In genomic region chr19:55748801-55749200, GRCm38 (mm10) we compare ENCODE assay signal across 8 mouse cellular contexts. TPM values are rescaled to one million over a fixed set of nuclear protein-coding genes. Genes with fewer than 3 reads are reported as not detected.
DNase-seq lines count a peak whose midpoint lies in the region; ATAC-seq lines count a peak whose summit lies in the region.

No protein-coding gene starts in this region.

- no peak for DNase-seq in heart, adult 8-10 months (ENCODE audit: low spot score)
- peak; percentile 62 for DNase-seq in 3T3-L1 (ENCODE audit: low read depth, low spot score)
- DNase-seq in forebrain, embryonic 10.5 days (ENCODE audit: extremely low spot score, low spot score), result no peak
- DNase-seq in liver, embryonic 13.5 days, result peak; percentile 37
- DNase-seq in spleen, postnatal 10 days (ENCODE audit: low spot score in 2 of 2), result no peak
- DNase-seq in gastrocnemius, postnatal 25 days, result no peak
- DNase-seq in left cerebral cortex, adult 11 months (ENCODE audit: low spot score), result no peak

- peak overlapping the region; percentile 60 for H3K4me2 ChIP-seq in heart, embryonic 11.5 days
- H3K4me2 ChIP-seq in liver, embryonic 13.5 days, result no peak overlapping the region

- no peaks in the 10 kb centered on the region for H3K27me3 ChIP-seq in heart, embryonic 11.5 days (ENCODE audit: control insufficient read depth, insufficient read depth, low read length)
- H3K27me3 ChIP-seq in forebrain, embryonic 10.5 days (ENCODE audit: poor library complexity, severe bottlenecking), result peaks cover 18% of the 10 kb centered on the region; the same call in 1 of the 2 replicates
- peaks cover 67% of the 10 kb centered on the region for H3K27me3 ChIP-seq in liver, embryonic 13.5 days

- 0 out of 2 replicates have a peak overlapping the region, but pooled peaks have one; percentile 43 for H3K9ac ChIP-seq in heart, embryonic 11.5 days (ENCODE audit: low read depth, low read length)
- H3K9ac ChIP-seq in liver, embryonic 13.5 days, result no peak overlapping the region

- H3K27ac ChIP-seq in heart, embryonic 11.5 days (ENCODE audit: low read depth, low read length), result peak overlapping the region; percentile 64
- peak overlapping the region; percentile 79 for H3K27ac ChIP-seq in forebrain, embryonic 10.5 days
- no peak overlapping the region for H3K27ac ChIP-seq in liver, embryonic 13.5 days

- no peaks in the 10 kb centered on the region for H3K36me3 ChIP-seq in heart, embryonic 11.5 days (ENCODE audit: control insufficient read depth, insufficient read depth, low read length)
- H3K36me3 ChIP-seq in forebrain, embryonic 10.5 days (replicated peaks), result peaks cover 2% of the 10 kb centered on the region; the same call in 1 of the 2 replicates
- H3K36me3 ChIP-seq in liver, embryonic 13.5 days, result no peaks in the 10 kb centered on the region

- H3K9me3 ChIP-seq in heart, embryonic 11.5 days (replicated peaks; ENCODE audit: control insufficient read depth, low read length), result no peaks in the 10 kb centered on the region
- no peaks in the 10 kb centered on the region for H3K9me3 ChIP-seq in forebrain, embryonic 10.5 days
- no peaks in the 10 kb centered on the region for H3K9me3 ChIP-seq in liver, embryonic 13.5 days (replicated peaks)

- no peak overlapping the region for H3K4me3 ChIP-seq in heart, embryonic 11.5 days (ENCODE audit: low read depth, low read length)
- peak overlapping the region; percentile 95 for H3K4me3 ChIP-seq in forebrain, embryonic 10.5 days
- no peak overlapping the region for H3K4me3 ChIP-seq in liver, embryonic 13.5 days (replicated peaks)

- ATAC-seq in heart, embryonic 11.5 days (replicated peaks; ENCODE audit: insufficient number of reproducible peaks, low FRiP score, low TSS enrichment), result peak; percentile 40; the same call in 1 of the 2 replicates
- ATAC-seq in liver, embryonic 13.5 days (ENCODE audit: low read depth), result no peak

- WGBS in heart, embryonic 11.5 days (ENCODE audit: insufficient replicate concordance), result 8% methylated on average over 6 of the region's 6 CpGs
- WGBS in forebrain, embryonic 10.5 days, result 18% methylated on average over 6 of the region's 6 CpGs
- WGBS in liver, embryonic 13.5 days (ENCODE audit: insufficient replicate concordance), result 27% methylated on average over 6 of the region's 6 CpGs

- peaks cover 77% of the 10 kb centered on the region for H3K4me1 ChIP-seq in heart, embryonic 11.5 days (ENCODE audit: control insufficient read depth, insufficient read depth, low read length)
- peaks cover 98% of the 10 kb centered on the region for H3K4me1 ChIP-seq in forebrain, embryonic 10.5 days
- H3K4me1 ChIP-seq in liver, embryonic 13.5 days (replicated peaks), result peaks cover 42% of the 10 kb centered on the region

RNA-seq across cellular contexts. Expression of gene Tcf7l2, which starts 7.2 kb away (rescaled TPM):
- polyA plus RNA-seq in heart, embryonic 11.5 days (2014; fragmentation: Nextera tagmentation; extraction: Ambion mirVana), result 67.1 and 82.0 TPM in 2 replicates
- total RNA-seq in heart, adult 8-10 months (2022), result 10 to 100 TPM in 3 of 4 experiments, 1 to 10 TPM in 1; 10.0 to 14.7 (median 12.3) TPM
- 96.2 and 105 TPM in 2 replicates for polyA plus RNA-seq in forebrain, embryonic 10.5 days (2016; fragmentation: Nextera tagmentation; extraction: Ambion mirVana)
- polyA plus RNA-seq in liver, embryonic 13.5 days (2015; fragmentation: Nextera tagmentation; extraction: Ambion mirVana), result 17.8 and 23.4 TPM in 2 replicates
- total RNA-seq in gastrocnemius, postnatal 25 days (2021), result 1 to 10 TPM; 7.8 to 8.8 TPM

Comparison
In these comparisons a context has a peak if more than half of its experiments do, and no peak if none do; other contexts are left out.
1. DNase-seq: peak in 3T3-L1 (single experiment) and liver, embryonic 13.5 days (single experiment); none in heart, adult 8-10 months (single experiment), forebrain, embryonic 10.5 days (single experiment), spleen, postnatal 10 days (0 of 2), gastrocnemius, postnatal 25 days (single experiment) and left cerebral cortex, adult 11 months (single experiment).